Mouse (Mus musculus): Measurements from ENCODE around the gene 3110082I17Rik.

3110082I17Rik gene

DNA sequence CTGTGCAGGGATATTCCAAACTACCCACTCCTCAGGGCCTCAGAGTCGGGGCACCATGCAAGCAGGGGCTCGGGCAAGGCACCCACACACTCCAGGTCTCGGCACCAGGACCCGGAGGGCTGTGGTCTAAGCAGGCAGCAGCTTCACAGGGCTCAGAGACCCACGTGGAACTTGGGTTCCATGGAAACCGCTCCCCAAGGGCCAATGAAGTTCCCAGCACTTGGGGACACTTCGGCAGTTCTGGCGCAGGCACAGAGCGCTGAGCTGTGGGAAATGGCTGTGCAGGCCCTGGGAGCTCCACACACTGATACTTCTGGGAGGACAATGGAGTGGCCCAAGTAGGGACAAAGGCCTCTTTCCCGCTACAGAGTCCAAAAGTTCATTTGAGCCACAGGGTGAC is 7.3 kb downstream of the 3110082I17Rik start:
- no peak for DNase-seq (ENCODE audit: low read depth, low spot score)

DNA sequence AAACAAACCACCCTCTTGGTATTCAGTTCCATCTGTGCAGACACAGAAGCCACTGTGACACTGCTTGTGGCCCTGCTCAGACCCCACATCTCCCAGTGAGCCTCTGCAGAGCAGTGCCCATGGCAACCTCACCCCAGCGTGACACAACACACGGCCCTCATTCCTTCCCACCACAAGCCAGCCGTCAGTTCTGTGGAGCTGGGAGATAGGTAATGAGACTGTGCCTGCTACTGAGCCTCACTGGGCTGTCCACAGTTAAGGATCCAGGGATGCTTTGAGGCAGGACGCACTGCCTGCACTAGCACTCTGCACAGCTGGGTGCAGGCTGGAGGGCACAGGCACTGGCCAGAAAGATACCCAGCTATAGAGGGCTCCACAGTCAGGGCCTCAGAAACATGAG is 10.4 kb downstream of the 3110082I17Rik start:
- DNase-seq (ENCODE audit: low read depth, low spot score) = no peak

DNA sequence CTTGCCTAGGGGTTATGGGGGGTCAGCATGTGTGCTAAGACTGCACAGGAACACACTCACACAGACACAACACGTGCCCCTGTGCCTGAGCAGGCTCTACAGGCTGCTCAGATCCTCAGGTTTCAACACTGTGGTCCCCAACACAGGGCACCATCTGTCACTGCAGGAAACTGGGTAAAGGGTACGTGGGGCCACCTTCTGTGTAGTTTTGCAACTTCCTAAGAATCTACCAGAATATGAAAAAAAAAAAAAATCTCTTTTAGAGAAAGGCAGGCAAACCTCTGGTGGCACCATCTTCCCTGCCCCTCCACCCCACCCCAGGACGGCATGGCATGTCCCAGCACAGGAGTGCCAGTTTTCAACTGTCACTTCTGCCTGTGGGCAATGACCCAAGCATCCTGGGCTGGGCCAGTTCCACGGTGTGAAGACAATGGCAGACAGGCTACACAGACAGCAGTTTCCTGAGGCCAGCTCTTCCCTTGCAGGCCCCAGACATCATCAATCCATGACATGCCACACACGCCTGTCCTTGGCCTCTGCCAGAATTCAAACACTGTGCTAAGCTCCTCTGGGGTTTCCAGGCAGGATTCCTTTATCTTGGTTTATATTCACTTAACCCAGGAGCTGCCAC is 11.1 kb downstream of the 3110082I17Rik start:
- no peak for DNase-seq (ENCODE audit: low read depth, low spot score)

DNA sequence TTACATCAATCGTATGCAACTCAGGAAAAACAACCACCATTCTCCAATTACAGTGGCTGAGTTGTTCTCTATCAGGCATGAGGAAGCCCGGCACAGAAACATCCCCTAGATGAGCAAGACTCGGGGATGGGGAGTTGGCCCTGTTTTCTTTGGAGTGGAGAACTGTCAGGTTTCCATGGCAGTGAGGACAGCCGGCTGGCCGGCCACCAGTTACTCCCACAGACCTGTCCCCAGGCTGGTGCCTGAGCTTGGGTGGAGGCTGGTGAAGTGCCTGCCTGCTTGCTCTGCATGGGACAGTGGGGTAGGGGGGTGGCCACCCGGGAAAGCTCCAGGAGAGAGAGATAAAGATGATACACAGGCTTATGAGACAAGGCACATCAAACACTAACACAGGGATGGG is 12.3 kb downstream of the 3110082I17Rik start:
- DNase-seq (ENCODE audit: low read depth, low spot score) = no peak

DNA sequence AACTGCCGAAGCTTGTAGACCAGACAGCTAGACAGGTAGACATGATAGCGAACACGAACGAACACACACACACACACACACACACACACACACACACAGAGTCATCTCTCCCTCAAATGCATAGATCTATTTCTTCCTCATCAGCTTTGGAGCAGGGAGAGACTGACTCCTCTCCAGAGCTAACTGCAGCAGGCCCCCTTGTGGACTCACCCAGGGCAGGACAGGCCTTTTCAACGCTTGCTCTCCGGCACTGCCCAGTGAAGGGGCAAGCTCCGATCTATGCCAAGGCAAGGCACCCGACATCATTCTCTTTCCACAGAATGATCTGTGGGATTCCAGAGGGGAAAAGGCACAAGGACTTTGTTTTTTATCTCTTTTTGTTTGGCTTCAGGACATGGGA is 15.1 kb downstream of the 3110082I17Rik start:
- no peak for DNase-seq (ENCODE audit: low read depth, low spot score)

DNA sequence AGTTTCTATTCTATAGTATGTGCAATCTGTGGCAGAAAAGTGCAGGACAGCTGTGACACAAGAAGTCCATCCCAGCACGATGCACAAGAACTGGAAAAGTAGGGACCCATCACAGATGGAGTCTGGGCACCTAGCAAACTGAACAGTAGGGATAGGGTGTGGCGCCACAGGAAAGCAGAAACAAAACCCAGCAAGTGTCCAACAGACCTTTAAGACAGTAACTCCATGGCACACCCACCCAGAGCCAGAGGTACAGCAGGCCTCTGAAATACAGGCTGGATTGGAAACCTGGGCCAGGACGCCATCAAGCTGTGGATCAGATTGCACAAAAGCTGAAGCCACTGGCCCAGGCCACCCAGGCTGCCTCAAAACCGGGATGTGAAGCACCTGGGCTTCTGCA is 17.4 kb downstream of the 3110082I17Rik start:
- no peak for DNase-seq (ENCODE audit: low read depth, low spot score)

DNA sequence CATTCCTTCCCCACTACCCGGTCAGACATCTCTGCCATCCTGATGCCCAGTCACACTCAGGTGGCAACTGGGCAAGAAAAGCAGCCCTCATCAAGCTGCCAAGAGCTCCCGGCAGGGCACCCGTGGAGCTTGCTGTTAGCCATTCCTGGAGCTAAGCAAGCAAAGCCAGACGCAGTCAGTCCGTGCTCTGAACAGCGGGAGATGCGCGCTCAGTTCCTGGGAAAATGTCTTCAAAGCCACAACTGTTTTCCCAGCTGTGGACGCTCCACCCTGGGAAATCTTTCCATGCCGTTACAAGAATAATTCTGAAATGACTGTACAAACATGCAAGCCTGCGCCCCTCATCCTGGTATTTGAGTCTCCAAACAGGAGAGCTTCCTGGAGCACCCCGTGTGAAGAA is 17.9 kb downstream of the 3110082I17Rik start:
- DNase-seq (ENCODE audit: low read depth, low spot score) = no peak

DNA sequence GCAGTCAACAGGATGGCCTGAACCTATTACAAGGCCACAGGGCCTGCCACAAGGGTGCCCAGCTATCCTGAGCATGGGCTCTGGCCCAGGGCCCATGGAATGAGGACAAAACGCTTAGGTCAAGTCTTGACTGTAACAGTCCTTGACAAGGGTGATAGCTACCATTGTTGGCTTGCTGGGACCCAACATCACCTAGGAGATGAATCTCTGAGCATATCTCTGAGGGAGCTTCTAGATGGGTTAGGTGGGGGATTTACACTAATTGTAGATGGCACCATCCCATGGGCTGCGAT is 18.7 kb downstream of the 3110082I17Rik start:
- DNase-seq (ENCODE audit: low read depth, low spot score) = no peak

DNA sequence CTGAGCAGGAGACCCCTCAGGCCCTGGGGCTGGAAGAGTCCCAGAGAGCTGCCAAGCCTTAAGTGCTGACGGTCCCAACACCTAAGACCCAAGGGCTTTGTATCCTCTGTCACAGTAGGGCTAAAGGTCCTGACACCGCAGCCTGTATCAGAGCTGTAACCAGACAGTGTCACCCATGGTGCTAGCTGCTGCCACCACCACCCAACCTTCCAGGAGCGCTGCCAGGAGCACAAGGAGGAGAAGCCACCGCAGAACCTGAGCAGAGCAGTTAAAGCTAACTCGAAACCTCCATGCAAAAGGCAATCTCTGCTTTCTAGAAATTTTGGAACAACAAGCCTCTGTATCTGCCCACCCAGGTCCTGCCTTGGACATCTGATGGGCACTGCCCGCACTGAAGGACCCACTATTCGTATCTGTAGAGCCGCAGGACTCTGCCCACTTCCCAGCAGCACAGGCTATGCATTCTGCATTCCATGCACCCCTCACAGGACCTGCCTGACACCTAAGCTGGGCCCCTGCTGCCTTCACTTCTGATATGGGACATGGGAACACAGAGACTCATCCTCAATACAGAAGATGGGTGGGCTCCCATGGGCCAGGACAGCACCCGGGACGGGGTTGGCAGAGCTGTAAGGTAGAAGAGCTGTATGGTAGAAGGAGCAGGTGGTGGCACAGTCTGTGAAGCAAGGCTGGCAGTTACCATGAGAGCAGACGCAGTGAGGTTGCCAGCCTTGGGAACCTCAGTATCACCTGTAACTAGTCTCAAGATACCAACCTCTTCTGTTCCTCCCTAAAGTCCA is 19.2 kb downstream of the 3110082I17Rik start:
- DNase-seq (ENCODE audit: low read depth, low spot score) = no peak

DNA sequence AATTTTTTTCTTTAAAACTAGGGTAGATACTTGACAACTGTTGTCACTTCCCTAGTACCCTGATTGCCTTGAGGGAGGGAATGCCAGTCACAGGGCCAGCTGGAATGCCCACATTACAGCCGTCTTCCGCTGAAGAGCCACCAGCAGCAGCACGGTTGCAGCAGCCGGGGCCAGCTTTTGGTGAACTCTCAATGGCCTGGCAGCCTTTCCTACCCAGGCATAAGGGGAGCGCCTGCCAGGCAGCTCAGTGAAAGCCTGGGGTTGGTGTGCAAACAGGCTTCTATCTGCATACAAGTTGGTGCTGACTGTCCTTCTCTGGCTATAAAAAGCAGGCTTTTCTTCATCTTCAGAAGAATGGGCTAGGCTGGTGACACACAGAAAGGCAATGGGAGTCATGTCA is 19.9 kb downstream of the 3110082I17Rik start:
- DNase-seq (ENCODE audit: low read depth, low spot score) = no peak

DNA sequence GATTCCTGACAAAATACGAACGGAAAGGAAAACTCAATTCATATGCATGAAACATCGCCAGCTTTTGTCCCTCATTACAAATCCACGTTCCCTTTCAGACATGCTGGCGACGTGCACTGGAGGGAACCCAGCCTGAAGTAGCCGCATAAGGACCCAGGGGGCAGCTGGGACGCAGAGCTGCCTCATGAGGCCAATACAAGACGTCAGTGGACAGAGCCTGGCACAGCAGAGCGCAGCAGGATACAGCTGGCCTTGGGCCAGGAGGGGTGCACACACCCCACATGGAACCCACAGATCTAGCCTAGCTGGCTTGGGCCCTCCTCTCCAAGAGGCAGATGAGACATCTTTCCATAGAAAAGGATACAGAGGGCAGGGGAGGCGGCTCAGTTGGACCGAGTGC is 21.9 kb downstream of the 3110082I17Rik start:
- no peak for DNase-seq (ENCODE audit: low read depth, low spot score)

DNA sequence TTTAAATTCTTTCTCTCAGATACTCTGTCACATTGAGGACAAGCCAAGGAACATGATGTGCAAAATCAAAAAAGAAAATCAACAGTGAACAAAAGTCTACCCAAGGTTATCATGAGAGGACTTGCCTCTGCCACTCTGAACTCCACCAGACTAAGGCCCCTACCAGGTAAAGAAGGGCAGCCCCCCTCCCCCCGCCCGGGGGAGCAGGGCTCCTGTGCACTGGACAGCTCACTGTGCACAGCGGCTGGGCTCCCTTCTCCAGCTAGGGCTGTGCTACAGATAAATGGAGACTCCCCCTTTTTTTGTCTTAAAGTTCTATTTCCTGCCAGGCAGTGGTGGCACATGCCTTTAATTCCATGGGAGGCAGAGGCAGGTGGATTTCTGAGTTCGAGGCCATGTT is 22.6 kb downstream of the 3110082I17Rik start:
- no peak for DNase-seq (ENCODE audit: low read depth, low spot score)

DNA sequence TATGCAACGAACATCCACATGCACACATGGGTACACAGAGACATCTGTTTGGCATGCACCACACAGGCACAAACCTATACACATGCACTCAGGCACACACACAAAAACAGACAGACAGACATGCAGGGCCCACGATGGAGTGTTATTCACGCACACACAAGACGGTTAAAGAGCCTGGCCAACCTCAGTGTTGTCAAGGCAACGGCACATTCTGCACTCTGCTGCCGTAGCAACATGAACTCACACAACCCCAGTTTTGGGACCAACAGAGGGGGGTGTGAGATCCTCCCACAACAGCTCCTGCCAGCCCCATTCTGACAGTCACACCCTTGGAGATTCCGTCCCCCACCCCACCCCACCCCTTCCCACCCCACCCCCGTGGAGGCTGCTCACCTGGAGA is 25.4 kb downstream of the 3110082I17Rik start:
- DNase-seq (ENCODE audit: low read depth, low spot score) = no peak

DNA sequence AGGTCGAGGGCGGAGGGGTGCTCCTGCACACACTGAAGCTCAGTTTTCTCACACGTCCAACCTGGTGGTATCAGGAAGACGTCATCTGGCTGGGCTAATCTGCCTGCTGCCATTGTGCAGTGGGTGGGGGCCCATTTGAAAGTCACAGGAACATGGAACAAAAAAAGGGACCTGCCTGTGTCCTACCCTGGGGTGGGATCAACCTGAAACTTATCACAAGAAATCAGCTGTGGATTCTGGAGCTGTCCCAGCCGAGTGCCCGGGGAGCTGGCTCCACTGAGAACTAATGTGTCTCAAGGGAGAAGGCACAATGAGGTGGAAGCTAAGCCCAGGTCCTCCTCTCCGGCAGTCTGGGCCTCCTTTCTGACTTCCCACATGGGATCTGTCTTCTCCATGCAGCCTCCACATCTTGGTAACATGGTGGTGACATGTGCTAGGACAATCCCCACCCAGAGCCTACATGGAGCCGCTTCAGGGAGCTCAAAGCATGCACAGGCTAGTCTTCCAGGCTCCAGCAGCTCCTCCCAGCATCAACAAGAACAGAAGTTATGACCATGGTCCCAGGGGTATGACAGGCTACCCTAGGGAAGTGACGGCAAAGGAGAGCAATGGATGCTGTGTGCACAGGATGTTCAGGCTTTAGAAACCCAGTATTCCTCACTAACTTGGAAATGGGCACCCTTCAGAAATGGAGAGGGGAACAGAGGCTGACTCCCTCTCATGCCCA is 26.3 kb downstream of the 3110082I17Rik start:
- no peak for DNase-seq (ENCODE audit: low read depth, low spot score)

DNA sequence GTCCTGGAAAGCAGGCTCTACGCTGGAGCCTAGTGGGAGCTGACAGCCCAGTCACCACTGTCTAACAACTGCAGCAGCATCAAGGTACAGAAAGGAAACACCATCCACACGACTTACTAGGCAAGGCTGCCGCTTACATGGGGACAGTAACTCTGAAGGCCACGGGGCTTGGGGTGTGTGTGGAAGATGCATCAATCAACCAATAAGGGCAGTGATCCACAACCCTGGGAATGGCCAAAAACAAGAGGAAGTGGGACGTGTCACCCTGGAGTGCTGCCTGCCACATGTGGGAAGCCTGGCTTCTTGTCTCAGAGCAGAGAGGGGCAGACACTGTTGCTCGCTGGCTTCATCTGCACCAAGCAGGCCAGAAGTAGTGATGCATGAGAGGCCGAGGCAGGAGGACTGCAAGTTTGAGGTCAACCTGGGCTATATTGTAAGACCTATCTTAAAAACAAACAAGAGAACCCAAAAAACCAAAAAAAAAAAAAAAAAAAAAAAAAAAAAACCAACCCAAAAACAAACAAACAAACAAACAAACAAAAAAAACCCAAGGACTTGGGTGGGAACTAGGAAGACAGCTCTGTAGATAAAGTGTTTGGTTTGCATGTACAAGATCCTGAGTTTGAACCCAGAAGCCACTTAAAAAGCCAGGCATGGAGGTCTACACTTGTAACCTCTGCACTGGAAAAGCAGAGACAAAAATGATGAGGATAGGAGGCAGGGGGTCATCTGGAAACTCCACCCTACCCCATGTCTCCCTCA is 27.4 kb downstream of the 3110082I17Rik start:
- DNase-seq (ENCODE audit: low read depth, low spot score) = no peak

DNA sequence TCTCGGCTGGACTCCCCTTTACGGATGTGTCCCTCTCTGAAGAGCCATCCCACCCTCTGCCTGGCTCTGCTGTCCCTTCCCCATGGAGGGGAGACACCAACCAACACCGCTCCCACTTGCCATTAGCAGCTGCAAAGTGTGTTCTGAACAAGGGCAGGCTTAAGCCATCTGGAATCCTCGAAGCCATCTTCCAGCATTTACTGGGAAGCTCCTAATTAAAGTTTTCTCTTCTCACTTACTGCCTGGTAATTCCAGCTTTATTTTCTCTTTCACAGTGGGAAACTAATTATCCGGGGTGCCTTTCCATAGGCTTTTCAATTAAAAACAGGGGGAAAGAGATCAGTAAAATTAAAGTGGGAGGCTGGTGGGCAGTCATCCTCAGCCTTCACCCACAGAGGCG is 28.0 kb downstream of the 3110082I17Rik start:
- DNase-seq (ENCODE audit: low read depth, low spot score) = no peak

DNA sequence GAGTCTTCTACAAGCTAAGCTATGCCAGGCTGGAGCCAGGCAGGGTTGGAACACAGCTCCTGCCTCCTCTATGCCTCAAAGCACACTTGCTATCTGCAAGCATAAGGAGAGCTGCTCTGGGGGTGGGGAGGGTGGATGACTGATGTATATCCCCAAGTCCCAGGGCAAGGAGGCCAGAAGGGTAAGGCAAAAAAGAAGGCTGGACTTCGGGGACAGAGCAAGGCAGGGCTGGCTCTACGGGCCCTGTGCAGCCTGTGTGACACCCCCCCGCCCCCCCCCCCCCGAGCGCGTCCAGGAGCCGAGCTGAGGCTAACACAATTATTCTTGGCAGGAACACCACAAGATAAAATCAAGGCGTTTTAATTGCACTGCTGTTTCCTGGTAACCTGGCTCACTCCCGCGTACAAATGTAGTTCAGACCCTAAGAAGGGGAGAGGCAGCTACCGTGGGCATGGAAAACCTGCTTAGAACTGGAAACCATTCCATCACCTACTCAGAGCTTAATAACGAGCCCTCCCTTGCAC is 30.4 kb downstream of the 3110082I17Rik start:
- DNase-seq (ENCODE audit: low read depth, low spot score) = no peak

DNA sequence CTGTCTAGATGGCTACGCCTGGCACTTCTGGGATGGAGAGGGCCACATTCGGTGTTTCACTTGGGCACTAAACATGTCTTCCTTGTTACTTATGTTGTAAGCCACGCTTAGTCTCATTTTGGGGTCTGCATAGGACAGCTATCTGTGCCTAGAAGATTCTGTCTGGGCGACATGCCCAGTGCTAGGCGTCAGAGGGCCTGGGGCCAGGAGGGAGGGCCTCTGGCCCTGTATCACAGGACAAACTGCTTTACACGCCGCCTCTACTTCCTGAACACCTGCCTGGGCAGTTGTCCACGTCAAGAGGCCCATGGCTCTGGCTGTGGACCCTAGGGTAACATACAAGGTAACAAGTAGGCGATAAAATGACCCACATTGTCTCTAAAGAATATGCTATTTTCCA is 32.3 kb downstream of the 3110082I17Rik start:
- no peak for DNase-seq (ENCODE audit: low read depth, low spot score)

DNA sequence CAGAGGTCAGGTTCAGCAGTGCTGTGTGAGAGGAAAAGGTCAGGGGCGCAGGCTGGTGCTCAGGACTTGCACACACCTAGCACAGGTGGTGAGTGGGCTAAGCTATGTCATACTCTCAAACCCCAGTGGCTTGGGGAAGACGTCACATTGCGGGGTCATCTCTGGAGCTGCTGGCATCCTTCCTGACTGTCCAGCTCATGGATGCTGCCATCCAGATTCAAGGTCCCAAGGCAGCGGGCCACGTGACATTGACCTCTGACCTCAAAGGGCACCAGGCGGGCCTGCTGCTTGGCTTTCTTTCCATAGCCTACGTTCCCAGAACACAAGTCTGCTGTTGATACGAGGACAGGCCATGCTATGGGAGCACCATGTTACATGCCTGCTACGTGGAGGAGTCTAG is 33.3 kb downstream of the 3110082I17Rik start:
- DNase-seq (ENCODE audit: low read depth, low spot score) = no peak

DNA sequence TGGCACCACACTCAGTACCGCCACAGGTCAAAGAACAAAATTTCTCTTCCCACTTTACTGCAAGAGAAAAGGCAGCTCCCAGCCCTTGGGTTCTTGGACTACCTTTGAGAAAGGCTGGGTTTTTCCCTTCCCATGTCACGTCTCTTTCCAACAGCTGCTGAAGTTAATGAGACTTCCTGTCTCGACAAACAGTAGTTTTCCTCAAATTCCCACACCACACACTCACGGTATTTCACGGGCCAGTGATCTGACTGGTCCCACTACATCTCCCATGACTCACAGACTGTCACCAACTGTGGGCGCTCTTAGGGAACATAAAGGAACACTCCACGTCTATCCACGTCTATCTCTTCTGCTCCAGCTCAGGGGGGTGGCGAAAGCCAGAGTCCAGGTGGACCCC is 35.1 kb downstream of the 3110082I17Rik start:
- no peak for DNase-seq (ENCODE audit: low read depth, low spot score)

DNA sequence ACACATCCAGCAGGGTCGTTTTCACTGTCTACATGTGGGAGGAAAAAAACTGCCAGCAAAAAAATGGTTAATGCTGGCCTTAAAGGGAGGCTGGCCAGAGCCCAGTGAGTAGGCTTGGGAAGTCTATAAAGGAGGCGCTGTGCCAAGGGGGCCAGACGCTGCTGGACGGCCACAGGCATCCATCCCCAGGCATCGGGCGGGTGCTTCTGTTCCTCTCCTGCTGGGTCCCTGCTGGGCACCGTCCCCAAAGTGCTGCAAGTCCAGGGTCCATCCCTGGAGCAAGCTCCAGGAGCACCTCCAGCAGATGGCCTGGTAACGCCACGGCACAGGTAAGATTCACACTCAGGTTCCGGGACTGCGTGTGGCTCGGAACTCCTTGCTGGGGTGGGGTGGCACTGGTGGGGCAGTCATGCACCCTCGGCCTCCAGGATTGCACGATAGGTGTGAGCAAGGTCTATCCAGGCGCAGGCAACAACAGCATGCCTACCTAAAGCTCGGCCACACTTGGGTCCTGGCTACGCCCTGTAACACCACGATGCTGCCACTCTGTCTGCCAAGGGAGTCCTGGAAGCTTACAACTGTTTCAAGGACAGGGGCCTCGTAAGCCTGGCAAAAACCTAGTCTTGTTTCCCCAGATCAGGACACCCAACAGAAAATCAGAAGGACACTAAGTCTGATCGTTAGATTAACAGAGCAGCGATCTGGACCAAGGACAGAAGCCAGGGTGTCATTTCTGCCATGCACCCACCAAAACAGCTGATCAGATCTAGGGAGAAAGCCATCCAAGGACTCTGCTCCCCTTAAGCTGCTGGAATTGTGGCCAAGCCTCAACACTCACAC is 37.1 kb downstream of the 3110082I17Rik start, which contains the start of gene Gper1:
TSS of gene Gper1 (plus strand) at position 126 of the 840 bp plus-strand sequence.
- DNase-seq (ENCODE audit: low read depth, low spot score) = no peak
